Mouse (Mus musculus): ENCODE data around the gene Vtcn1.

DNA sequence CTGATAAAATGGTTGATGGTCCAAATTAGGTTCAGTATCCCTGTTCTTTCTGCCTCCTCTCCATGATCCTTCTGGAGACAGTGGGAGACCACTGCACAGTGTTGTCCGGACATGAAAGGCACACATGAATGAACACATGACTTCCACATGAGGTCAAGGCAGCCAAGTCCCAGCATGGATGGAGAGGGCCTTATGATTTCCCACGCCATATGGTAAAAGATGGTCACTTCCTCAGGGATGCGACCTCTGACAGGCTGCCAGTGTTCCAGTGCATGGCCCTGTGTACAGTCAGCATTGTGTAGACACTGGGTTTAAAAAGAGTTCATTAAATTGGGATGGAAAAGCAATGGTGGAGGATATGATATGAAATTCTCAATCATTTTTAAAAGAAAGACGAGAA lies 113.0 kb downstream of the Vtcn1 start:
- no peak for TF ChIP-seq CTCF (IDR thresholded peaks at IDR 0.05; ENCODE audit: low read depth, low read length)
- no peak for TF ChIP-seq GATA1 (IDR thresholded peaks at IDR 0.05; ENCODE audit: borderline replicate concordance, low read length)
- no peak for TF ChIP-seq GATA2 (IDR thresholded peaks at IDR 0.05; ENCODE audit: borderline replicate concordance, low read depth, low read length)
- no peak for TF ChIP-seq TAL1 (conservative IDR thresholded peaks at IDR 0.05; ENCODE audit: low read depth, low read length)
- no peak for TF ChIP-seq POLR2AphosphoS5 (IDR thresholded peaks at IDR 0.05; ENCODE audit: insufficient replicate concordance, low read depth, low read length)

All from G1E (cell line).